In the genomic region with DNA sequence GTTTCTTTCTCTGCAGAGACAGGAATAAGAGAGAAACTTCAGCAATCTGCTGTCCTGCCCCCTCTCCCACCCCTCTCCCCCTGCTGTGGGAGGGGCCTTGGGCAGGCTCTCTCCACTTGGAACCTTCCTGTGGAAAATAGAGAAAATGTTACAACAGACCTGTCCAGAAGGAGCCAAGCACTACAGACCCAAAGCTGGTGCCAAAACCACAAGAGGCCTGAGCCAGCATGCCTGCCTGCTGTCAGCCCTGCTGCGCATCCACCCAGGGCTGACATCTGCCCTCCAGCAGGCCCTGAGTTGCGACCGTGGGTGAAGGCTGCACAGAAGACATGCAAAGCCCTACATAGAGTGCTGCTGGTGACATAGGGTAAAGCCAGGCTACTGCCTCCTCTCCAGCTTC, we compare ENCODE assay signal across 15 mouse cellular contexts. TPM values are rescaled to one million over a fixed set of nuclear protein-coding genes. Genes with fewer than 3 reads are reported as not detected.
DNase-seq lines count a peak whose midpoint lies in the region; ATAC-seq and TF ChIP-seq lines count a peak whose summit lies in the region.
"Had no signal": no experiment of that assay in that cellular context is flagged by ENCODE, and none has a peak within 500 bp of the region (broad histone marks: within the 10 kb centered on the region; RNA-seq: fewer than 3 reads in every experiment).

No protein-coding gene starts in this region.

- H3K27ac ChIP-seq in cerebellum, adult 2 months (ENCODE audit: insufficient read depth, low read length): peak overlapping the region; percentile 20
- peak overlapping the region; percentile 18; the same call in 1 of the 2 replicates for H3K27ac ChIP-seq in hindbrain, embryonic 15.5 days (replicated peaks)
- H3K27ac ChIP-seq in hindbrain, embryonic 14.5 days: no peak overlapping the region
- H3K27ac ChIP-seq: heart, embryonic 13.5 days; midbrain, embryonic 15.5 days had no signal

- peak; percentile 49 to 60 for DNase-seq in cerebellum, adult 2 months
- no peak for DNase-seq in cerebellum, adult 11 months
- DNase-seq in hindbrain, embryonic 14.5 days (ENCODE audit: low spot score): no peak
- DNase-seq in 416B (ENCODE audit: low read depth): peak; percentile 38
- peak; percentile 42 for DNase-seq in adrenal gland, postnatal 14 days
- no peak for DNase-seq in right cerebral cortex, postnatal 4 days
- DNase-seq: kidney, adult 11 months; kidney, postnatal 10 days; lung, embryonic 14.5 days had no signal

- H3K36me3 ChIP-seq in hindbrain, embryonic 15.5 days: no peaks in the 10 kb centered on the region
- no peaks in the 10 kb centered on the region for H3K36me3 ChIP-seq in hindbrain, embryonic 14.5 days (replicated peaks; ENCODE audit: control insufficient read depth, insufficient read depth)
- H3K36me3 ChIP-seq: heart, embryonic 13.5 days; midbrain, embryonic 15.5 days had no signal

- peaks cover 58% of the 10 kb centered on the region for H3K4me1 ChIP-seq in cerebellum, adult 2 months (ENCODE audit: control insufficient read depth, insufficient read depth, low read length)
- peaks cover 42% of the 10 kb centered on the region for H3K4me1 ChIP-seq in hindbrain, embryonic 15.5 days (replicated peaks)
- H3K4me1 ChIP-seq in hindbrain, embryonic 14.5 days (replicated peaks; ENCODE audit: control insufficient read depth, insufficient read depth, low read length): peaks cover 25% of the 10 kb centered on the region

- no peak for ATAC-seq in hindbrain, embryonic 15.5 days (ENCODE audit: low FRiP score, low read depth)
- ATAC-seq in hindbrain, embryonic 14.5 days (ENCODE audit: low FRiP score): no peak
- no peak for ATAC-seq in granulocyte monocyte progenitor cell, adult 5-6 weeks (replicated peaks; ENCODE audit: poor library complexity, severe bottlenecking)
- ATAC-seq: activated CD4-positive, CD25-positive, alpha-beta regulatory T cell, adult 4 months; midbrain, embryonic 15.5 days had no signal

- no peak overlapping the region for H3K4me3 ChIP-seq in cerebellum, adult 2 months (replicated peaks; ENCODE audit: insufficient read depth, low read depth, low read length)
- H3K4me3 ChIP-seq in hindbrain, embryonic 15.5 days: no peak overlapping the region
- H3K4me3 ChIP-seq in hindbrain, embryonic 14.5 days (replicated peaks; ENCODE audit: low read length): no peak overlapping the region
- H3K4me3 ChIP-seq: erythroblast, embryonic 14.5 days; heart, embryonic 13.5 days; midbrain, embryonic 15.5 days had no signal

- 9% methylated on average over 3 of the region's 3 CpGs for WGBS in cerebellum, adult 2 months
- 59% methylated on average over 3 of the region's 3 CpGs for WGBS in hindbrain, embryonic 15.5 days
- 54% methylated on average over 3 of the region's 3 CpGs for WGBS in hindbrain, embryonic 14.5 days

- TF ChIP-seq POLR2A in cerebellum, adult 2 months (IDR thresholded peaks at IDR 0.05; ENCODE audit: borderline replicate concordance, insufficient read depth, low read length): no peak

- H3K9me3 ChIP-seq in hindbrain, embryonic 15.5 days: no peaks in the 10 kb centered on the region
- no peaks in the 10 kb centered on the region for H3K9me3 ChIP-seq in hindbrain, embryonic 14.5 days (ENCODE audit: control insufficient read depth, low read length)
- H3K9me3 ChIP-seq: heart, embryonic 13.5 days; midbrain, embryonic 15.5 days had no signal

- H3K4me2 ChIP-seq in hindbrain, embryonic 15.5 days: no peak overlapping the region
- H3K4me2 ChIP-seq in hindbrain, embryonic 14.5 days (replicated peaks): no peak overlapping the region
- H3K4me2 ChIP-seq: heart, embryonic 13.5 days; lung, embryonic 14.5 days; midbrain, embryonic 15.5 days had no signal

- TF ChIP-seq CTCF in cerebellum, adult 2 months (IDR thresholded peaks at IDR 0.05; ENCODE audit: borderline replicate concordance, insufficient read depth, low read depth, low read length): no peak

- H3K9ac ChIP-seq in hindbrain, embryonic 15.5 days: no peak overlapping the region
- H3K9ac ChIP-seq in hindbrain, embryonic 14.5 days: no peak overlapping the region
- H3K9ac ChIP-seq: heart, embryonic 13.5 days; lung, embryonic 14.5 days; midbrain, embryonic 15.5 days had no signal

- H3K27me3 ChIP-seq in cerebellum, adult 2 months (ENCODE audit: control insufficient read depth, insufficient read depth, low read length): no peaks in the 10 kb centered on the region
- no peaks in the 10 kb centered on the region for H3K27me3 ChIP-seq in hindbrain, embryonic 15.5 days
- no peaks in the 10 kb centered on the region for H3K27me3 ChIP-seq in hindbrain, embryonic 14.5 days (ENCODE audit: control insufficient read depth, insufficient read depth, low read length)
- H3K27me3 ChIP-seq: heart, embryonic 13.5 days; midbrain, embryonic 15.5 days had no signal

RNA-seq across cellular contexts. Expression of a gene that starts 16.3 kb away (rescaled TPM):
- 36.5 and 37.1 TPM in 2 replicates for polyA plus RNA-seq in cerebellum, adult 2 months (2012; rRNA removed)
- polyA plus RNA-seq in hindbrain, embryonic 15.5 days (2015; fragmentation: Nextera tagmentation; extraction: Ambion mirVana): 4.0 and 4.4 TPM in 2 replicates
- polyA plus RNA-seq in hindbrain, embryonic 14.5 days (2014; fragmentation: Nextera tagmentation; extraction: Ambion mirVana): 5.8 and 8.8 TPM in 2 replicates
- total RNA-seq in adrenal gland, postnatal 14 days (2021): 2.3 and 3.6 TPM in 2 replicates
- total RNA-seq in granulocyte monocyte progenitor cell, adult 5-6 weeks (2014; fragmentation: Nextera tagmentation): 0.06 and 2.5 TPM in 2 replicates
- total RNA-seq in granulocyte monocyte progenitor cell, adult 5-6 weeks (2017): not detected in 2 replicates

Comparison
In these comparisons a context has a peak if more than half of its experiments do, and no peak if none do; other contexts are left out.
1. DNase-seq: peak in cerebellum, adult 2 months (2 of 2), 416B (single experiment) and adrenal gland, postnatal 14 days (single experiment); none in cerebellum, adult 11 months (single experiment), hindbrain, embryonic 14.5 days (single experiment) and right cerebral cortex, postnatal 4 days (single experiment).